Mouse (Mus musculus): ENCODE results near the gene Lmx1b. TPM values are rescaled to one million over a fixed set of nuclear protein-coding genes. Genes with fewer than 3 reads are reported as not detected.

The Lmx1b gene
- polyA plus RNA-seq, 1 experiment from 2014 or later, result not detected

DNA sequence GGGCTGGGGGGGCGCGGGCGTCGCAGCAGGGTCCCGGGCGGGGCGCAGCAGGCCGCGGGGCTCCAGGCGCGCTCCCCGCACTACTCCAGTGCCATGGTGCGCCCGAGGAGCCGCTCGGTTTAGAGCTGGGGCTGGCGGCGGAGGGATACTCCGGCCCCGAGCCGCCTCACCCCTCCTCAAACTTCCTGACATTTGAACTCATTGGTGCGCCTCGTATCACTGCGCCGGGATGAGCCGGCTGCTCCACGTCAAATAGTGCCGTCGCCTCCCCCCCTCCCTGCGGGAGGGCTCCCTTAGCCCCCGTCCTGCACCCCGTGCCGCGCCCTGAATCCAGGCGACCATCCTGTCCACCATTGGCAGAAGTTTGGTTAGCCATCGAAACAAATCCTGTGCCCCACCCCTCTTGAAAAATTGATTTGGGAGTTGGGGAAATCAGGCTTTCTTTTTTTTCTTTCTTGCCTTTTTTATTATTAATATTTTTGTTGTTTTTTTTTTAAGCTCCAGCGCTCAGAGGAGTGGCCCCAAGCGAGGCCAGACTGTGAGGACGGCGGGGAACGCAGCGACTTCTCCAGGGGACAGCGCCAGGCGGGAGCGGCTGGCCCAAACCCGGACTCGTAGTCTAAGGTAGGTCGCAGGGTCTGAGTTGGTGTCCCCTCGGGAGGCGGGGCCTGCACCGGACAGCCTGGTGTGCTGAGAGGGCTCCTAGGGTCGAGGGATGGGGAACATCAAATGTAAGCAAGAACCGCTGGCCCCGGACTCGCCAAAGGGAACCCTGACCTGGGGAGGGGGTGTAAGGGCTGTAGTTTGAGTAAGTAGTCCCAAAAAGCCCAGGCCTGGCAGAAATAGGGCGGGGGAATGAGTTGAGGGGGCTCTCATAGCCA lies 907 bp upstream of the Lmx1b start:
- 1% methylated on average over 49 of the region's 56 CpGs for WGBS (ENCODE audit: insufficient replicate concordance)
- ATAC-seq, result peak; percentile 72
- Histone ChIP-seq H3K27me3 (ENCODE audit: insufficient read depth, low read length) (peaks cover 94% of the 10 kb centered on the region), H3K27ac (ENCODE audit: low read depth) (no peak overlapping the region), H3K36me3 (replicated peaks; ENCODE audit: insufficient read depth, low read length) (no peaks in the 10 kb centered on the region), H3K9me3 (ENCODE audit: low read length) (no peaks in the 10 kb centered on the region), H3K9ac (replicated peaks) (no peak overlapping the region), H3K4me2 (ENCODE audit: low read depth, low read length) (peak overlapping the region; percentile 64), H3K4me1 (ENCODE audit: insufficient read depth) (peaks cover 4% of the 10 kb centered on the region), H3K4me3 (ENCODE audit: low read depth, low read length) (peak overlapping the region; percentile 29)
- peak; percentile 54 for DNase-seq
- no peak for TF ChIP-seq CTCF (IDR thresholded peaks at IDR 0.05; ENCODE audit: low read depth)
- TF ChIP-seq EP300 (IDR thresholded peaks at IDR 0.05; ENCODE audit: low read depth), result no peak

DNA sequence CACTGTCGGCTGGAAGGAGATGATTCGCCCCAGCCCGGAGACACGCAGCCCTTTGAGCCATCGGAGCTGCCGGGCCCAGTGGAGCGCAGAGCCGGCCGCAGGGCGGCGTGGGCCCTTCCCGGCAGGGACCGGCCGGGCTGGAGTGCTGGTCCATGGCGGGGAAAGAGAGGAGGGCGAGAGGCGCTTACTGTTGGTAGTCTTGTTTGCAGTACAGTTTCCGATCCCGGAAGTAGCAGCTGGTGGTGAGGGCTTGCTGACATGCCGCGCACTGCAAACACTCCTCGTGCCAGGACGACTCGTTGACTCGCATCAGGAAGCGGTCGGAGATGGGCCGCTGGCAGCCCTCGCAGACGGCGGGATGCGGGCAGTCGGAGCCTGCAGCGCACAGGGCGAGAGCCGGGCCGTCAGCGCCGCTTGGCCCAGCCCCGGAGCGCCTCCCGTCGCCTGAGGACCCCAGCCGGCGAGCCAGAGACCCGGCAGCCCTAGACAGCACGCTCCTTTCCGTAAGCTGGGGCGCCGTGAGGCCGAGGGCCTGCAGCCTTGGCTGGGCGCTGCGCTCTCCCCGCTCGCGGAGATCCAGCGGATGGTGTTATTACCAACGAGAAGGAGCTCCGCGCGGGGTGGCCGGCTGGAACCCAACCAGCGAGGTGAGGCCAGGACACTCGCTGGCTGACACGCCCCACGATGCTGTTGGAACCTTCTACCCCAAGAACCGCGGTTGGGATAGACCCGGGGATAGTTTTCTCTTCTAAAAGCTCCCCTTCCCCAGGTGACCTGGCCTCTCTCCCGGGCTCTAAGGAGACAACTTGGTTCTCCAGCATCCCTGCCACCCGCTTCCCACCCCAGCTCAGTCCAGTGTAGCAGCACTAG lies 775 bp downstream of the Lmx1b start:
- Histone ChIP-seq H3K4me2 (ENCODE audit: low read depth, low read length) (peak overlapping the region; percentile 27), H3K27me3 (ENCODE audit: insufficient read depth, low read length) (peaks cover 95% of the 10 kb centered on the region), H3K9me3 (ENCODE audit: low read length) (no peaks in the 10 kb centered on the region), H3K4me3 (ENCODE audit: low read depth, low read length) (peak overlapping the region; percentile 13), H3K27ac (ENCODE audit: low read depth) (no peak overlapping the region), H3K36me3 (replicated peaks; ENCODE audit: insufficient read depth, low read length) (no peaks in the 10 kb centered on the region), H3K9ac (replicated peaks) (no peak overlapping the region), H3K4me1 (ENCODE audit: insufficient read depth) (peaks cover 4% of the 10 kb centered on the region)
- no peak for DNase-seq
- ATAC-seq, result no peak
- WGBS (ENCODE audit: insufficient replicate concordance), result 1% methylated on average over 63 of the region's 71 CpGs
- TF ChIP-seq CTCF (IDR thresholded peaks at IDR 0.05; ENCODE audit: low read depth) (no peak), EP300 (IDR thresholded peaks at IDR 0.05; ENCODE audit: low read depth) (no peak)

DNA sequence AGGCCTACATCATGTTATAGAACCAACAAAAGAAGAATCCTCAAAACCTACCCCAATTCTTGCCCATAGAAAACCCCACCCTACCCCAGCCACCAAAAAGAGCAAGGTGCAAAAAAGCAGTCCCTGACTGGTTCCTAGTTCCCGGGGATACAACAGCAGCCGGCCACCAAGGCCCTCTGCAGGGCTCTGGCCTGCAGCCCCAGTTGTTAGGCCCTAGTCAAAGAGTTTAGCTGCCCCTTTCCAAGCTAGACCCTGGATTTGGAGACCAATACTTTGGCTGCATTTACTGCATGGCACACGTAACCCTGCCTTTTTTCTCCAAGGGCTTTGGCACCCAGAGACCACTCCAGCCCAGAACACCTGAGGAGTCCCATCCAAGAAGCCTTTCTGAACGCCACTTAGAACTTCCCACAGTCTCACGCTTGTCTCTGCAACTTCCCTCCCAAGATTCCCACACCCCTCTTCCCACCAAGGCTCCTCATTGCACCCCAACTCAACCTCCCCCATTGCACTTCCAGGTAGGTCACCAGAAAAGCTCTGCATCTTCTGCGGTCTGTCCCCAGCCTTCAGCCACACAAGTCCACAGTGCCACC lies 2.1 kb downstream of the Lmx1b start:
- Histone ChIP-seq H3K4me2 (ENCODE audit: low read depth, low read length) (no peak overlapping the region), H3K36me3 (replicated peaks; ENCODE audit: insufficient read depth, low read length) (no peaks in the 10 kb centered on the region), H3K9ac (replicated peaks) (no peak overlapping the region), H3K27me3 (ENCODE audit: insufficient read depth, low read length) (peaks cover 95% of the 10 kb centered on the region), H3K4me1 (ENCODE audit: insufficient read depth) (peaks cover 4% of the 10 kb centered on the region), H3K4me3 (ENCODE audit: low read depth, low read length) (no peak overlapping the region), H3K9me3 (ENCODE audit: low read length) (no peaks in the 10 kb centered on the region), H3K27ac (ENCODE audit: low read depth) (no peak overlapping the region)
- WGBS (ENCODE audit: insufficient replicate concordance), result 33% methylated on average over 6 of the region's 6 CpGs
- ATAC-seq (no peak), DNase-seq (no peak)
- no peak for TF ChIP-seq CTCF (IDR thresholded peaks at IDR 0.05; ENCODE audit: low read depth)
- TF ChIP-seq EP300 (IDR thresholded peaks at IDR 0.05; ENCODE audit: low read depth), result no peak

DNA sequence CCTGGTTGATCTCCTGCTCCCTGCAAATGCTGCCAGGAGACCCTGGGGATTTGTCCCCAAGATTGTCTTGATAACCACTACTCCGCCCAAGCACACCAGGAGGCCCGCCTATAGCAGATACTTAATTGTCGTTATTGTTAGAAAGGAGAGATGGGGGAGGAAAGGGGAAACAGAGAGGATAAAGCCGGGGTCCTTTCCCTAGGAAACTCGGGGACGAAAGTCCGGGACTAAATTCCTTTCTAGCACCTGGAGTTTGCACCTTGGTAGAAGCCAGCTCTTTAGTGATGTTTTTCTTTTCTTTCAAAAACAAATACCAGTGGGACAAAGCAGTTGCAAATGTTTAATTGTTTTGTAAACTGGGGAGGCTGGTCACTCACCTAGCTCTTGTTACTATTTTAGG lies 3.0 kb downstream of the Lmx1b start:
- no peak overlapping the region for H3K9ac ChIP-seq (replicated peaks)
- no peak overlapping the region for H3K4me3 ChIP-seq (ENCODE audit: low read depth, low read length)
- TF ChIP-seq EP300 (IDR thresholded peaks at IDR 0.05; ENCODE audit: low read depth), result no peak
- no peak for TF ChIP-seq CTCF (IDR thresholded peaks at IDR 0.05; ENCODE audit: low read depth)
- H3K4me2 ChIP-seq (ENCODE audit: low read depth, low read length), result no peak overlapping the region
- WGBS (ENCODE audit: insufficient replicate concordance), result 7% methylated on average over 7 of the region's 7 CpGs
- H3K4me1 ChIP-seq (ENCODE audit: insufficient read depth), result peaks cover 4% of the 10 kb centered on the region
- H3K9me3 ChIP-seq (ENCODE audit: low read length), result no peaks in the 10 kb centered on the region
- no peak for ATAC-seq
- H3K27ac ChIP-seq (ENCODE audit: low read depth), result no peak overlapping the region
- no peaks in the 10 kb centered on the region for H3K36me3 ChIP-seq (replicated peaks; ENCODE audit: insufficient read depth, low read length)
- H3K27me3 ChIP-seq (ENCODE audit: insufficient read depth, low read length), result peaks cover 94% of the 10 kb centered on the region
- no peak for DNase-seq

DNA sequence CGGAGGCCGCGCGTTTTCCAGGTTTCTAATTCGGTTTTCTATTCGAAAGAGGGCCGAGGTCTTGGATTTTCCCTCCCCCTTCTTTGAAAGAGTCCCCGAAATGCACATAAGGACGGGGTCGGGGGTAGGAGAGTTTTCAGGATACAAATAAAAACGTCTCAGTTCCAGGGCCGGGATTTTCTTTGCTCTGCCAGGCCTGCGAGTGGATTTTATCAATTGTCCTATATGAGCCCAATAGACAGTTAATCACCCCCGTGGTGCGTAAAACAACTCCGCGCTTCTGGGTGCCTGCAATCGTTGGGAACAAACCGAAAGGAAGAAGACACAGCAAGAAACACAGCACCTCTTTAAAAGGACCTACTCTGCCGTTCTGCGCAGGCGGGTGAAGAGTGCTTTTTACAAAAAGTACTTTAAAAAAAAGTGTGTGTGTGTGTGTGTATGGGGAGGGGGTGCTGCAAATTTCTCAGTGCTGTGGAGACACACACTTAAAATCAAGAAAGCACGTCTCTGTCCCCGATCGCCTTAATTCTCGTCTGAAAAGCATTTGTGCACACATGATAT lies 3.6 kb downstream of the Lmx1b start:
- Histone ChIP-seq H3K36me3 (replicated peaks; ENCODE audit: insufficient read depth, low read length) (no peaks in the 10 kb centered on the region), H3K27ac (ENCODE audit: low read depth) (no peak overlapping the region), H3K4me2 (ENCODE audit: low read depth, low read length) (no peak overlapping the region), H3K4me3 (ENCODE audit: low read depth, low read length) (0 out of 2 replicates have a peak overlapping the region, but pooled peaks have one; percentile 8), H3K4me1 (ENCODE audit: insufficient read depth) (peaks cover 4% of the 10 kb centered on the region; the same call in 1 of the 2 replicates), H3K27me3 (ENCODE audit: insufficient read depth, low read length) (peaks cover 94% of the 10 kb centered on the region), H3K9ac (replicated peaks) (no peak overlapping the region), H3K9me3 (ENCODE audit: low read length) (no peaks in the 10 kb centered on the region)
- 2% methylated on average over 26 of the region's 26 CpGs for WGBS (ENCODE audit: insufficient replicate concordance)
- TF ChIP-seq CTCF (IDR thresholded peaks at IDR 0.05; ENCODE audit: low read depth), result no peak
- no peak for TF ChIP-seq EP300 (IDR thresholded peaks at IDR 0.05; ENCODE audit: low read depth)
- no peak for ATAC-seq
- no peak for DNase-seq
